Mouse (Mus musculus): ENCODE measurements around the gene Rfpl4.

DNA sequence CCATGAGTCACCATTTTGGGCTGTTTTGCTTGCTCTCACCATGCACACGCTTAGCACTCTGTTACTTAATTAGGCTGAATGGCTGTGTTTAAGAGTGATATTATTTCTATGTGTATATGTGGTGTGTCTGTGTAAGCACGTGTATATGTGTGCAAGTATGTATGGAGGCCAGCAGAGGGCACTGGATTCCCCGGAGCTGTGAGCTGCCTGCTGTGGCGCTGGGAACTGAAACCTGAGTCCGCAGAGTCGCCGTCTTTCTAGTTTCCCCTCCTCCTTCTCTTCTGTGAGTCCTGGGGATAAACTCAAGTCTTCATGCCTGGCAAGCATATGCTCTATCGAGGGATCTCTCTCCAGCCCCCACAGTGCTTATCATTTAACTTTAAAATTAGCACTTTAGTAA is 7.4 kb downstream of the Rfpl4 start:
- TF ChIP-seq POLR2A (IDR thresholded peaks at IDR 0.05; ENCODE audit: borderline replicate concordance, extremely low read depth, insufficient read depth, insufficient read length, poor library complexity, severe bottlenecking) (no peak), CTCF (IDR thresholded peaks at IDR 0.05; ENCODE audit: borderline replicate concordance, extremely low read depth, insufficient read depth, insufficient read length) (no peak)
